Mouse (Mus musculus): ENCODE data around the gene Padi4. TPM values are rescaled to one million over a fixed set of nuclear protein-coding genes. Genes with fewer than 3 reads are reported as not detected.

Gene Padi4
- 2.3 and 2.7 TPM in 2 replicates for polyA plus RNA-seq (2015; fragmentation: Nextera tagmentation; extraction: Ambion mirVana)

- H3K27me3 ChIP-seq (replicated peaks) = no peaks in the 10 kb centered on the region
- WGBS = 84% methylated on average over 21 of the region's 21 CpGs
- no peaks in the 10 kb centered on the region for H3K36me3 ChIP-seq
- H3K27ac ChIP-seq = no peak within 1 kb of the TSS
- H3K9ac ChIP-seq = no peak within 1 kb of the TSS
- H3K4me2 ChIP-seq (replicated peaks) = no peak within 1 kb of the TSS
- H3K4me3 ChIP-seq (replicated peaks) = no peak within 1 kb of the TSS
- H3K9me3 ChIP-seq = no peaks in the 10 kb centered on the region
- peaks cover 13% of the 10 kb centered on the region; the same call in 1 of the 2 replicates for H3K4me1 ChIP-seq (replicated peaks)
- no peak for ATAC-seq
These were observed at the start of gene Padi4 for GRCm38 (mm10) chr4:140774025-140774800. Gene Padi4, minus strand, starts transcription at chr4:140774236.

DNA sequence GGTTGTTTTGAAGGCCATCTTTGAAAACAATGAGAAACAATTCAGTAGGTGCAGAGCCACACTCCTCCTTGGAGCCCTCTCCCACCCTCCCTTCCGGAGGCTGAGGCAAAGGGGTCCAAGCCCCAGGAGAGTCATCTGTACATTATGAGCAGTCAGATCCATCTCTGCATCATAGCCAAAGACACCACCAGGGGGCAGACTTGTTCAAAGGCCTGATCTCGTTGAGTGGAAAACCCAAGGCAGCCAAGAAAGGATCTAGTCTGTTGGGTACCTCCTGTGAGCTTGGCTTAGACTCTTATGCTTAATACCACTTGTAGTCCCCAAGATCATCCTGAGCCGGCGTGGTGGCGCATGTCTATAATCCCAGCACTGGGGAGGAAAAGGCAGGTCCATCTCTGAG lies 48.0 kb upstream of the Padi4 start:
- Histone ChIP-seq H3K4me1 (replicated peaks) (peaks cover under 1% of the 10 kb centered on the region), H3K4me3 (replicated peaks) (no peak overlapping the region), H3K27ac (no peak overlapping the region), H3K4me2 (replicated peaks) (no peak overlapping the region), H3K9ac (no peak overlapping the region), H3K27me3 (replicated peaks) (no peaks in the 10 kb centered on the region), H3K9me3 (0 out of 2 replicates have a peak, but pooled peaks cover 5% of the 10 kb centered on the region), H3K36me3 (no peaks in the 10 kb centered on the region)
- 72% methylated on average over 5 of the region's 5 CpGs for WGBS
- ATAC-seq = no peak

- Histone ChIP-seq H3K9me3 (no peaks in the 10 kb centered on the region), H3K4me3 (replicated peaks) (no peak overlapping the region), H3K9ac (no peak overlapping the region), H3K4me2 (replicated peaks) (no peak overlapping the region), H3K4me1 (replicated peaks) (peaks cover 26% of the 10 kb centered on the region), H3K27me3 (replicated peaks) (no peaks in the 10 kb centered on the region), H3K27ac (no peak overlapping the region), H3K36me3 (no peaks in the 10 kb centered on the region)
- no peak for ATAC-seq
- 92% methylated on average over 8 of the region's 8 CpGs for WGBS
These were observed 43.4 kb upstream of the Padi4 start for GRCm38 (mm10) chr4:140817413-140817812.

DNA sequence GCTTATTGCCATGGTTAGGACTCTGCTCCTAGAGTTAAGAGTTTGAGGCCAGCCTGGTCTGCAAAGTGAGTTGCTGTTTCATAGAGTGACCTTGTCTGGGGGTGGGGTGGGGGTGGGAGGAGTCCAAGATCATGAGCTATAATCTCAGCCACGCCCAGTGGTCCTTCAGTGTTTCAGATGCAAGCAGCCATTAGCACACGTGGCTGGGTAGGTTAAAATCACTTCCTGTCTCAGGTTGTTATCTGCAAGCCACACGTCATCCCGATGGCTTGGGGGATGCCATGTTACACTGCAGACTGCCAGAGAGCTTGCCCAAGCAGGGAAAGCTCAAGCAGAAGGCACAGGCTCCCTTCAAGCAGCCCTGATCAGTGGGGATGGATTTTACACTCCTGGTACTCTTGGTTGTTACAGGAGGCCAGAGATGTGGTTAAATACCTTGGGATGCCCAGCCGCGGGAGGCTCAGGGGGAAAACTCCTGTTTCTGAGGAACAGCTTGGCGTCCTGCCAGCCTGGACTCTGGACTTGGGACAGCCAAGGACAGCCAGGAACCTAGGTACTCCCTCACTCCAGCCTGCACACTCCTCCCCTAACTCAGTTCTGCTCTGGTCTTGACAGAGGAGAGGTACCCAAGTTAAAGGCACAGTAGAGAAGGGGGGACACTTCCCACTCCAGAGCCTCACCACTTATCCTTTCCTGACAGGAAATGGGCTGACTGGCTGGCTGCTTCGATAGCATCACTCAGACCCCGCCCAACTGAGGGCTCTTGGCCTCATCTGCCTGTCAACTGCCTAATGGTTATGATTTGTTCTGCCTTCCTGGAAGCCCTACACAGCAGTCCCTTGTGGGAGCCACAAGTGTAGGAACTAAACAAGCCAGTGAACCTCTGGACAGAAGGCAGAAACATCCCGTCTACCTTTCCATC lies 42.2 kb upstream of the Padi4 start:
- peak; percentile 61 for ATAC-seq

DNA sequence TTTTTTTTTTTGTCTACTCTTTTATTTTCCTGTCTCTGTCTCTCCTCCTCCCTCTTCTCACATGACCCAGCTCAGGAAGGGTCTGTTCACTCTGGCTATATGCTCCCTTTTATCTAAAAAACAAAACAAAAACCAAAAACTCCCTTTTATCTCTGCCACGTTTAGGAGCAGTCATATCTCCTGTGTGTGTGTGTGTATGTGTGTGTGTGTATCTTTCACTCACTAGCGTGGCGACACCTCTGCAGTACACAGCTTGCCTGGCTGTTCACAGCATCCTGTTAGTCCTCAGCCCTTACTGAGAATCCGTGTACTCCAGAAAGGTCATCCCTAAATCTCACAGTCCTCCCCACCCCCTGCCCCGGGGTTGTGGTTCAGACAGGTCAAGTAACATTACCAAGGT lies 41.5 kb upstream of the Padi4 start:
- no peak overlapping the region for H3K4me3 ChIP-seq (replicated peaks)
- no peak overlapping the region for H3K9ac ChIP-seq
- peaks cover 26% of the 10 kb centered on the region for H3K4me1 ChIP-seq (replicated peaks)
- no peaks in the 10 kb centered on the region for H3K27me3 ChIP-seq (replicated peaks)
- WGBS = 64% methylated on average over 5 of the region's 5 CpGs
- no peaks in the 10 kb centered on the region for H3K9me3 ChIP-seq
- peak overlapping the region; percentile 1; the same call in 1 of the 2 replicates for H3K27ac ChIP-seq
- no peaks in the 10 kb centered on the region for H3K36me3 ChIP-seq
- ATAC-seq = no peak
- H3K4me2 ChIP-seq (replicated peaks) = 0 out of 2 replicates have a peak overlapping the region, but pooled peaks have one; percentile 1

More for the DNA sequence above, 42.2 kb upstream of the Padi4 start:
- peaks cover 26% of the 10 kb centered on the region for H3K4me1 ChIP-seq (replicated peaks)
- H3K27ac ChIP-seq = peak overlapping the region; percentile 1
- H3K9ac ChIP-seq = no peak overlapping the region
- H3K4me3 ChIP-seq (replicated peaks) = no peak overlapping the region
- no peaks in the 10 kb centered on the region for H3K36me3 ChIP-seq
- no peaks in the 10 kb centered on the region for H3K27me3 ChIP-seq (replicated peaks)
- no peaks in the 10 kb centered on the region for H3K9me3 ChIP-seq
- H3K4me2 ChIP-seq (replicated peaks) = peak overlapping the region; percentile 1; the same call in 1 of the 2 replicates
- WGBS = 26% methylated on average over 10 of the region's 10 CpGs

DNA sequence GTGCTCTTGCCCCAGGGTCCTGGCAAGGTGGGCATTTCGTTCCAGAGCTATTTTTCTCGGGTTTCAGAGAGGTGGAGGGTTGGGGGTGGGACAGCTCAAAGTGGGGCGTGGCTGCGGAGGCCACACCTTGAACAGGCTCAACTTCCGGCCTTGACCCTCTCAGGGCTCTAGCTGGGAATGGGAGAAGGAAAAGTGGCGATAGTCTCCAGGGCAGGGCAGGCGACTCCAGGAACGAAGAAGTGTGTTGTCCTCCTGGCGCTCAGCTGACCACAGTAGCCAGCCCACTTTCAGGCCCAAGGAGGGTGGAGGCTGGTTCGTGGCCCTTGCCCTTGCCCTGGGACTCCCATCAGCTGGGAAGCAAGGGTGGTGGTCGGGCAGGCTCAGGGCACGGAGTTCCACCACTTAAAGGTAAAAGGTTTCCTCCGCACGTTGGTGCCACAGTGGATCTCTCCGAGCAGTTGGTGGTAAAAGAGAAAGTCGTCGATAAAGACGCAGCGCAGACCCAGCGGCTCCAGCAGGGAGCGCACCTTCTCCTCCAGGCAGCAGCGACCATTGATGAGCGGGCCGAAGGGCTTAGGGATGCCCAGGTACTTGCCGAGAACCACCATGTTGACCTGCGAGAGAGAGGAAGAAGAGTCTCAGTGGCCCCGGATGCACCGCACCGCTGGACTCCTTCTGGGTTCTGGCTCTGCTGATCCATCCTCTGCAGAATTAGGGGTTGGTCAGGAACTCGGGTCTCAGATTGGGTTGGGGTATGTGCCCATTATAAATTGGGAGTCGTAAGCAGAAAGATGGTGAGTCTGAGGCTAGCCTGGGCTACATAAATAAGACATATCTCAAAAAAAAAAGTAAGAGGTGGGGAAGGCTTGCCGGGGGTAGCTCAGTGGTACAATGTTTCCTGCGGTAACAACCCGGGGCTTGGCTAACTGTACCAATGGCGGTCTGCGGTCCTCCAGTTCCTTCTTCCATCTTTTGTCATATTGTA lies 40.5 kb upstream of the Padi4 start:
- 26% methylated on average over 36 of the region's 36 CpGs for WGBS
- Histone ChIP-seq H3K4me3 (replicated peaks) (peak overlapping the region; percentile 35), H3K4me1 (replicated peaks) (peaks cover 26% of the 10 kb centered on the region), H3K9ac (no peak overlapping the region), H3K4me2 (replicated peaks) (peak overlapping the region; percentile 67), H3K27me3 (replicated peaks) (no peaks in the 10 kb centered on the region), H3K9me3 (no peaks in the 10 kb centered on the region), H3K27ac (no peak overlapping the region), H3K36me3 (no peaks in the 10 kb centered on the region)
- peak; percentile 57 for ATAC-seq

DNA sequence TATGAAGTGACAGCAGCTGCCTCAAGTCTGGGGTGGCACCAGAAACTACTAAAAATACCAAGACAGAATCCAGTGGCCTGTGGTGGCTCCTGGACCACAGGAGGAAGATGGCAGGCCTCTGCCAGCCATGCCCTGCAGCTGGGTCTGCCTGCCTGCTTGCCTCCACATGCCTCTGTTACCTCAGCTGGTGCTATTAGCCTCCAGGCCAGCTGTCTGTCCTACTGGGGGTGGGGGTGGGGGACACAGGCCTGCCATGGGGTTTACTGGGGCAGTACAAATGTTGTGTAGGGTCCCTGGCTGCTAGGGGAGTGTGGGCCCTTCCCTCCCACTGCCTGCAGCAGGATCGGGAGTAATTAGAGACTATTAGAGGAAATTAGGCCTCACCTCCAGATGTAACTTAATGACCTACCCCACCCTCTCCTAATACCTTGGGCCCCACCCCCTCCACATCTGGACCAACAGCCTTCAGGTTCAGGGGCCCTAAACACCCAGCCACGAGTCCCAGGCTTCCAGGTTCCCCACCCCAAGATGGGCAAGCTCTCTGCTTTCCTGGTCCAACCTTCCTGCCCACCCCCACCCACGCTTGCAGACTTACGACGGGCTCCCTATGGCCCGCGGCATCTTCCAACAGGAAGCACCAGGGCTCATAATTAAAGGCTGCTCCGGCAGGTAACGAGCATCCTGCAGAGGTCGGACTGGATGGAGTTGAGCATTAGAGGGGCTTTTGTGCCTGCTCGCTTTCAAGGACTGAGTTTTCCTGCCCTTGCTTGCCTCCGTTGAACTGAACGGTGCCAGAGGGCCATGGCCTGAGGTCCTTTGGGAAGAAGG lies 39.5 kb upstream of the Padi4 start:
- WGBS = 24% methylated on average over 13 of the region's 13 CpGs
- no peaks in the 10 kb centered on the region for H3K36me3 ChIP-seq
- H3K4me2 ChIP-seq (replicated peaks) = peak overlapping the region; percentile 67
- peaks cover 26% of the 10 kb centered on the region for H3K4me1 ChIP-seq (replicated peaks)
- no peak overlapping the region for H3K9ac ChIP-seq
- no peak overlapping the region for H3K27ac ChIP-seq
- no peak for ATAC-seq
- no peaks in the 10 kb centered on the region; the same call in 1 of the 2 replicates for H3K27me3 ChIP-seq (replicated peaks)
- no peaks in the 10 kb centered on the region for H3K9me3 ChIP-seq
- H3K4me3 ChIP-seq (replicated peaks) = peak overlapping the region; percentile 35

DNA sequence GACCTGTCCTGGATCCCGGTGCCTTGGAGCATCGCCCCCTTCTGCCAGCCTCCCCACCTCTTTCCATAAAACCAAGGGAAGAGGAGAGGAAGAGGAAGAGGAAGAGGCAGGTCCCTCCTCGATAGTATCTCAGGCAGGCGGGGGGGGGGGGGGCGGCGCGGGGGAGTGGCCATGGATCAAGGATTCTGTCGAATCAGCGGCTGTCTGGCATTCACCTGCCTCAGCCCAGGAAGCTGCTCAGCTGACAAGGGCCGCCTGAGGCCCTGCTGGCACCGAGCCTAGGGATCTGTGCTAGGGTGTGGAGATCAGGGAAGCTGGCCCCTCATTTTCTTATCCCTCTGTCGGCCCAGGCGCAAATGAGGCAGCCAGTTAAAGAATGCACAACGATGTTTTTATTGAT lies 38.6 kb upstream of the Padi4 start:
- ATAC-seq = peak; percentile 50
- Histone ChIP-seq H3K36me3 (no peaks in the 10 kb centered on the region), H3K4me1 (replicated peaks) (peaks cover 26% of the 10 kb centered on the region), H3K9me3 (no peaks in the 10 kb centered on the region), H3K9ac (no peak overlapping the region), H3K4me2 (replicated peaks) (no peak overlapping the region), H3K27ac (no peak overlapping the region), H3K4me3 (replicated peaks) (no peak overlapping the region), H3K27me3 (replicated peaks) (no peaks in the 10 kb centered on the region; the same call in 1 of the 2 replicates)
- WGBS = 22% methylated on average over 11 of the region's 14 CpGs

GRCm38 (mm10) chr4:140812191-140812590 lies 38.2 kb upstream of the Padi4 start:
- H3K4me2 ChIP-seq (replicated peaks) = no peak overlapping the region

GRCm38 (mm10) chr4:140810458-140811260 lies 36.6 kb upstream of the Padi4 start, which contains the start of gene Padi3:
Gene Padi3, minus strand, starts transcription at chr4:140810648.
- 65% methylated on average over 16 of the region's 16 CpGs for WGBS
- no peaks in the 10 kb centered on the region for H3K36me3 ChIP-seq
- ATAC-seq = no peak

More at GRCm38 (mm10) chr4:140812191-140812590, 38.2 kb upstream of the Padi4 start:
- Histone ChIP-seq H3K9me3 (no peaks in the 10 kb centered on the region), H3K27me3 (replicated peaks) (no peaks in the 10 kb centered on the region; the same call in 1 of the 2 replicates), H3K36me3 (no peaks in the 10 kb centered on the region), H3K4me3 (replicated peaks) (no peak overlapping the region), H3K4me1 (replicated peaks) (peaks cover 26% of the 10 kb centered on the region), H3K9ac (no peak overlapping the region), H3K27ac (no peak overlapping the region)
- WGBS = 52% methylated on average over 8 of the region's 8 CpGs
- ATAC-seq = no peak

More at GRCm38 (mm10) chr4:140810458-140811260, 36.6 kb upstream of the Padi4 start, which contains the start of gene Padi3:
- Histone ChIP-seq H3K4me1 (replicated peaks) (peaks cover 18% of the 10 kb centered on the region; the same call in 1 of the 2 replicates), H3K9ac (no peak within 1 kb of the TSS), H3K9me3 (no peaks in the 10 kb centered on the region), H3K27me3 (replicated peaks) (no peaks in the 10 kb centered on the region; the same call in 1 of the 2 replicates), H3K4me3 (replicated peaks) (no peak within 1 kb of the TSS), H3K4me2 (replicated peaks) (no peak within 1 kb of the TSS), H3K27ac (no peak within 1 kb of the TSS)

All from intestine, embryonic 15.5 days (tissue).